Mouse (Mus musculus) C2C12 (cell line): ENCODE results near the gene Msi2.

Source experiments
- CEBPB ChIP-seq: IDR thresholded peaks from one replicate; pipeline ENCODE4 v1.6.1; 2011; ENCODE audit warnings: low read depth, mild to moderate bottlenecking, control low read depth, moderate library complexity
- CTCF ChIP-seq: IDR thresholded peaks from one replicate; pipeline ENCODE4 v1.5.1; 2011; ENCODE audit not compliant: control insufficient read depth, insufficient read depth, insufficient read length
- USF1 ChIP-seq: IDR thresholded peaks from one replicate; pipeline ENCODE4 v1.6.1; 2011; ENCODE audit warnings: low read depth, mild to moderate bottlenecking, control low read depth, moderate library complexity

DNA sequence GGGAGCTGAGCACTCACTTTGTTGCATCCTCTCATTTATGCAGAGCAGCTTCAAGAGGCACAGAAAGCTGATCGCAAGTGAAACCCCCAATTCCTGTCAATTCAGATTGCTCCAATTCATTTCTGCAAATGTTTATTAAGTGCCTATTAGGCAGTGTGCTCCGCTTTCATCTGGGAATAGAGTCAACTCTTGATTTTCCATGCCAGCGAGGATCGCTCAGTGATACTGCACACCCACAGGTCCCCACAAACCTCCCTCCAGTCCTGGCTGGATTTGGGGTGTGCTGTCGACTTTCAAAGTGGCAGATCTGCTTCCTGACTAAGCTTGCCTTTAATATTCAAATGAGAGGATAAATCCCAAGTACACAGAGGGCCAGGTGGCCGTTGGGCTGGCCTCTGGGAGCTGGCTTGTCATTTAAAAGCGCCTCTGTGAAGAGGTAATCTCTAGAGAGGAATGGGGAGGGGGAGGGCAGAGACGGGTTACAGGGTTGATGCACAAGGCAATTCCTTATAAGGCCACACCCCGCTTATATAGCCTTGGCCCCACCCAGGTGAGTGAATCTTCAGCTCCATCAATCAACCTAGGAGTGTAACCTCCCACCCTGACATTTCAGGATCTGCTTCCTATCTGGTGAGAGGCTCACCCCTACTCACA lies 339.5 kb downstream of the Msi2 start:
- TF ChIP-seq USF1 (no peak), CTCF (no peak), CEBPB (no peak)
